Mouse (Mus musculus) stomach, embryonic 14.5 days (tissue): ENCODE measurements around the gene Gm29735. TPM values are rescaled to one million over a fixed set of nuclear protein-coding genes. Genes with fewer than 3 reads are reported as not detected.
"Not testable (repeated sequence)": the region's sequence is repeated elsewhere in the genome, so short reads cannot be mapped to it uniquely, and the experiment has no call there.

Experiments
- ATAC-seq: fragments of 200-750 bp; cut with Nextera tagmentation; 2 replicates; pipeline ENCODE4 v1.8.0; 2017; ENCODE audit warnings: low read depth, moderate TSS enrichment; ENCODE audit not compliant: insufficient number of reproducible peaks, insufficient read depth, low FRiP score
- H3K27ac ChIP-seq: fragments of 300-500 bp; sonication (generic); 2 replicates; pipeline ENCODE4 v1.5.1; 2014; ENCODE audit warnings: mild to moderate bottlenecking, low read length, moderate library complexity, mixed read lengths
- H3K27me3 ChIP-seq: fragments of 300-500 bp; sonication (generic); 2 replicates; pipeline ENCODE4 v1.6.1; 2014; ENCODE audit warnings: low read length, control low read depth, mixed read lengths; ENCODE audit not compliant: control insufficient read depth, insufficient read depth
- H3K36me3 ChIP-seq: fragments of 300-500 bp; sonication (generic); 2 replicates; pipeline ENCODE4 v1.6.1; 2014; ENCODE audit warnings: mild to moderate bottlenecking, control low read depth, low read length, moderate library complexity, mixed read lengths; ENCODE audit not compliant: control insufficient read depth, insufficient read depth
- H3K4me1 ChIP-seq: fragments of 300-500 bp; sonication (generic); 2 replicates; pipeline ENCODE4 v1.6.1; 2014; ENCODE audit warnings: low read length, control low read depth, mixed read lengths; ENCODE audit not compliant: control insufficient read depth, insufficient read depth
- H3K4me2 ChIP-seq: fragments of 300-500 bp; sonication (generic); replicated peaks from 2 replicates; pipeline ENCODE4 v1.6.1; 2014; ENCODE audit warnings: low read depth, low read length, control low read depth
- H3K4me3 ChIP-seq: fragments of 300-500 bp; sonication (generic); 2 replicates; pipeline ENCODE4 v1.5.1; 2014; ENCODE audit warnings: low read depth, low read length, control low read depth
- H3K9ac ChIP-seq: fragments of 300-500 bp; sonication (generic); replicated peaks from 2 replicates; pipeline ENCODE4 v1.6.1; 2014; ENCODE audit warnings: low read depth, mild to moderate bottlenecking, control low read depth, low read length, moderate library complexity, mixed read lengths
- H3K9me3 ChIP-seq: fragments of 300-500 bp; sonication (generic); 2 replicates; pipeline ENCODE4 v1.6.1; 2016; ENCODE audit warnings: low read depth, low read length, control low read depth; ENCODE audit not compliant: control insufficient read depth
- WGBS: fragments of 180-500 bp; shearing (Covaris S2); extraction: QIAGEN DNeasy Blood & Tissue Kit; methylation state at CpG from one replicate; pipeline ENCODE4 v1.1.7; 2014; 5-methylcytosine and 5-hydroxymethylcytosine counted together
- polyA plus RNA-seq: library from polyadenylated mRNA; unstranded; fragments of >200 nt; fragmentation: Nextera tagmentation; extraction: Ambion mirVana; gene quantifications from 2 replicates; pipeline ENCODE4 v1.2.1, GENCODE M21; 2014

Gm29735 gene
- polyA plus RNA-seq, 1 experiment from 2014 or later = not detected

DNA sequence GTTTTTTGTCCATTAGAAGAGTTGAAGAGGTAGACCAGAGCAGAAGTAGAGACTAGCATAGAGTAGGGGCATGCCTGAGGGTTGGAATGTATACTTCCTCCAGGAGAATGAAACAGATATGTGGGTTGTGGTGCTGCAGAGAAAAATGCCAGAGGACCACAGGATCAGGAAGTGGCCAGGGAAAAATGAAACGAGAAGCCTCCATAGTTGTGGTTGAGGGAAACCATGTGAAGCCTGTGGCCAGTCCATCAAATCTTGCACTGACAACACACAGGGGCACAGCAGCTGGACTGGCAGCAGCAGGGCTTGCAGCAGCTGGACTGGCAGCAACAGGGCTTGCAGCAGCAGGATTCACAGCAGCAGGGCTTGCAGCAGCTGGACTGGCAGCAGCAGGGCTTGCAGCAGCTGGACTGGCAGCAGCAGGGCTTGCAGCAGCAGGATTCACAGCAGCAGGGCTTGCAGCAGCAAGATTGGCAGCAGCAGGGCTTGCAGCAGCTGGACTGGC, 13.4 kb downstream of the Gm29735 start:
- ATAC-seq, H3K4me2 ChIP-seq, H3K9ac ChIP-seq, H3K36me3 ChIP-seq, H3K27ac ChIP-seq, H3K4me1 ChIP-seq, H3K9me3 ChIP-seq, H3K4me3 ChIP-seq, H3K27me3 ChIP-seq: not testable (repeated sequence)
- 38% methylated on average over 1 of the region's 1 CpGs for WGBS

GRCm38 (mm10) chr7:142140696-142141095, 16.2 kb downstream of the Gm29735 start:
- no peak overlapping the region for H3K4me2 ChIP-seq
- WGBS = 33% methylated on average over 1 of the region's 1 CpGs

DNA sequence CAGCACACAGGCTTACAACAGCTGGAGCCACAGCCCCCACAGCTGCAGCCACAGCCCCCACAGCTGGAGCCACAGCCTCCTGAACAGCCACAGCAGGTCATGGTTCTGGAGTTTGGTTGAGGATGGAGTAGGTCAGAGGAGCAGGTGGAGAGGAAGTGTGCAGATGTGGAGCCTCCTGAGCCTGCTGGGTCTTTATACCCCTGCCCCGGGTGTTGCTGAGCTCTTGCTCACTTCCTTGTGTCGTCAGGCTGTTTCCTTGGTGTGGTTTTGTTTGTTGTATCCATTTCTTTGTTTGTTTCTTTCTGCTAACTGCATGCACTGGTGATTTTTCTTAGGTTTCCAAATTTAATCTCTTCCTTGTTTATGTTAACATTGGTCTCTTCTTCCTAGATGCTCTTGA, 21.0 kb downstream of the Gm29735 start, which contains the start of gene Gm39115:
Gene Gm39115, minus strand, starts transcription at position 101 of the 400 bp plus-strand sequence.
- H3K4me1 ChIP-seq, H3K27ac ChIP-seq, H3K4me2 ChIP-seq, H3K36me3 ChIP-seq, H3K9ac ChIP-seq, H3K4me3 ChIP-seq, H3K27me3 ChIP-seq, H3K9me3 ChIP-seq, ATAC-seq: not testable (repeated sequence)
- WGBS = 37% methylated on average over 2 of the region's 2 CpGs

More at GRCm38 (mm10) chr7:142140696-142141095, 16.2 kb downstream of the Gm29735 start:
- no peak for ATAC-seq
- Histone ChIP-seq H3K36me3 (no peaks in the 10 kb centered on the region), H3K4me3 (no peak overlapping the region), H3K4me1 (no peaks in the 10 kb centered on the region), H3K9me3 (no peaks in the 10 kb centered on the region), H3K27ac (no peak overlapping the region), H3K9ac (no peak overlapping the region), H3K27me3 (no peaks in the 10 kb centered on the region)

DNA sequence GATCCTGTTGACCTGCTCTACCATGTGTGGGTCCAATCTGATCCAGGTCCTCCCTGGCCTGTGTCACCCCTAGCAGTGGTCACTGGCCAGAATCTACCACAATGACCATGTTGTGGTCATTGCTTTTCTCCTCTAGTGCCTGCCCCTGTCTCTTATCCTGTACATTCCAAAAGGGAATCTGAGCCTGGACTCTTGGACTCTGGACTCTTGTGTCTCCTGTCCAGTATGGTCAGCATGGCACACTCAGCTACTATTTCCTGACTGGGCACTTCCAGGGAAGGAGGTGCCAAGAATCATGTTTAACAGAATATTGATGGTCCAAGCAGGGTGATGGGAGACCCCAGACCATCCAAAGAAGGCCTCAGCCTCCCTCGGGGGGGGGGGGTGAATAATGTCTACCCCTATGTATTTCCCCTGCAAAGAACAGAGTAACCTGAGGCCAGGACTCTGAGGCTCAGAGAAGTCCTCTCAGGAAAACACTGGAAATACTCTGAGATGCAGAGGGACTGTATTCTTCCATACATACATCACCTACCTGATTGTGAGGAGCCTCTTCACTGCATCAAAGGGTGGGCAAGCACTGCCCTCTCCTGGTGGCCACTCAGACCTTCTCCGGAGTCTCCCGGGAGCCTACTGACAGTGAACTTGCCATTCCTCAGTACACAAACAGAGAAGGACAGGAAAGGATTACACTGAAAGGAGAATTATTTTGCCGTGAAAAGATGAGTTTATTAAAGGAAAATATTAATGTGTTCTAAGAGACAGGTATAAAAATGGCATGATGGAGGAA, 22.5 kb downstream of the Gm29735 start:
- no peak overlapping the region for H3K4me2 ChIP-seq
- H3K4me3 ChIP-seq = no peak overlapping the region
- no peak for ATAC-seq
- no peak overlapping the region for H3K9ac ChIP-seq
- 50% methylated on average over 4 of the region's 4 CpGs for WGBS
- H3K27me3 ChIP-seq = no peaks in the 10 kb centered on the region
- H3K4me1 ChIP-seq = no peaks in the 10 kb centered on the region
- H3K36me3 ChIP-seq = no peaks in the 10 kb centered on the region
- no peaks in the 10 kb centered on the region for H3K9me3 ChIP-seq
- H3K27ac ChIP-seq = no peak overlapping the region

DNA sequence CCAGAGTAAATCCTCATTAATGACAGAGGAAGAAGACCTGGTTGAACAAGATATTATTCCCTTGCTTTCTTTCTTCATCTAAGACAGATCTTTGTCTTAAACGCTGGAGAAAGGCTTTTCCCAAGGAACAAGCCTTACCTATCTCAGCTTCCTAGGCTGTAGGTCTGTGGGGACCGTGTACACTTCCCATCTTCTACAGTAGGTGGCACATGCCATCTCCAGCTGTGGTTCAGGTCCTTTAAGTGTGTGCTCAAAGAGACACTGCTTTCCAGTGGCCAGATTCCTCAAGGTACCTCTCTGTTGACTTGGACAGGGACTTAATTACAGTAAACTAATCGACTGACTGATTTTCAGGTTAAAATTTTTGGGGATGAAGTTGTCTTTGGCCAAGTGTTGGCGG, 28.1 kb downstream of the Gm29735 start:
- H3K4me3 ChIP-seq = no peak overlapping the region
- H3K9ac ChIP-seq = no peak overlapping the region
- H3K4me1 ChIP-seq = no peaks in the 10 kb centered on the region
- no peak overlapping the region for H3K27ac ChIP-seq
- 61% methylated on average over 4 of the region's 4 CpGs for WGBS
- H3K4me2 ChIP-seq = no peak overlapping the region
- ATAC-seq = no peak
- H3K27me3 ChIP-seq = no peaks in the 10 kb centered on the region
- no peaks in the 10 kb centered on the region for H3K36me3 ChIP-seq
- no peaks in the 10 kb centered on the region for H3K9me3 ChIP-seq

DNA sequence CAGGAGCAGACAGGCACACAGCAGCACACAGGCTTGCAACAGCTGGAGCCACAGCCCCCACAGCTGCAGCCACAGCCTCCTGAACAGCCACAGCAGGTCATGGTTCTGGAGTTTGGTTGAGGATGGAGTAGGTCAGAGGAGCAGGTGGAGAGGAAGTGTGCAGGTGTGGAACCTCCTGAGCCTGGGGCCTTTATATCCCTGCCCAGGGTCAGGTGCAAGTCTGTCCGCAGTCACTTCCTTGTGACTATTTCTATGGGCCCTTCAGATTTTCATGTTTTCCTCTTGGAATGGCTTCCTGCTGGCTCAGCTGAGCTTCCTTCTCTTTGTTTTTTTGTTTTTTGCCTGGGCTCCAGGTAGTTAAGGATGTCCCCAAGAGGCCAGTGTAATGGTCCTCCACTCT, 36.3 kb downstream of the Gm29735 start, which contains the start of gene Gm45618:
Gene Gm45618, minus strand, starts transcription at position 101 of the 400 bp plus-strand sequence.
- not testable (repeated sequence) for H3K27ac ChIP-seq, H3K4me2 ChIP-seq, H3K27me3 ChIP-seq, H3K4me1 ChIP-seq, H3K9ac ChIP-seq, ATAC-seq, H3K4me3 ChIP-seq, H3K9me3 ChIP-seq, H3K36me3 ChIP-seq
- 68% methylated on average over 1 of the region's 1 CpGs for WGBS

- WGBS = 11% methylated on average over 5 of the region's 5 CpGs
- H3K36me3 ChIP-seq = no peaks in the 10 kb centered on the region
- H3K4me3 ChIP-seq = no peak overlapping the region
- no peaks in the 10 kb centered on the region for H3K9me3 ChIP-seq
- H3K9ac ChIP-seq = no peak overlapping the region
- no peaks in the 10 kb centered on the region for H3K27me3 ChIP-seq
- ATAC-seq = no peak
- no peak overlapping the region for H3K27ac ChIP-seq
- H3K4me1 ChIP-seq = no peaks in the 10 kb centered on the region
- no peak overlapping the region for H3K4me2 ChIP-seq
Measured at GRCm38 (mm10) chr7:142119632-142120031, 37.3 kb downstream of the Gm29735 start.
